Mouse (Mus musculus) common myeloid progenitor, adult 5-6 weeks (primary cell): Measurements from ENCODE around the gene Pttg1. TPM values are rescaled to one million over a fixed set of nuclear protein-coding genes. Genes with fewer than 3 reads are reported as not detected.

ENCODE experiments used
- ATAC-seq: replicated peaks from 2 replicates; pipeline ENCODE4 v1.8.0; 2016; ENCODE audit warnings: low read depth, mild to moderate bottlenecking, moderate TSS enrichment, inconsistent platforms; ENCODE audit not compliant: poor library complexity, severe bottlenecking
- total RNA-seq: library from RNA; stranded (forward); fragments of 200-1000, 187-1606 nt; gene quantifications from 2 replicates; pipeline ENCODE4 v1.2.3, GENCODE M21; 2017

Pttg1 gene
- 35.1 and 48.4 TPM in 2 replicates for total RNA-seq

DNA sequence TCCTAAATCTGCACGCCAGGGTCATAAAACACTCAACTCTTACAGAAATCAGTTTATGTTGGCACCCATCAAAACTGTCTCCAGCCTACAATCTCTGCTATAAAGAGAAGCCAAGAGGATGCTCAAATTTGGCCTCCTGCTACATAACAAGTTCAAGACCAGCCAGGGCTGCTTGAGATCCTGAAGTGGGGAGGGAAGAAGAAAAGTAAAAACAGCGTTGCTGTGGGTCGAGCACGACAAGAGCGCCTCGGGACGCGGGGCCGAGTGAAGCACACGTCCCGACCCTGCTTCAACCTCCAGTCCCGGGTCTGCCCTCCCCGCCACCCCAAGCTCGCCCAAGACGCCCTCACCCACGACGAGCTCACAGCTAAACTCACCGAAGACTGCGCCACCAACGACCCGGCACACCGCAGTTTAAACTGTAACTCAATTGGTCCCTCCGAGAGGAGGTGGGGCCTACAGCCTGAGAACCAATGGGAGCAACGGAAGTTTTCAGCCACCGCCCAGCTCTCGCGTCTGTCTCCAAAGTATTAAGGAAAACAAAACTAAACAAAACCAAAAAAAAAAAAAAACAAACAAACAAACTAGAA, at the start of gene Pttg1:
Gene Pttg1, minus strand, starts transcription at position 428 of the 590 bp plus-strand sequence.
- peak; percentile 100 for ATAC-seq

GRCm38 (mm10) chr11:43474225-43474774, 48.2 kb upstream of the Pttg1 start, which contains the start of gene C1qtnf2:
TSS of gene C1qtnf2 (plus strand) at chr11:43474276.
- peak; percentile 98 for ATAC-seq

DNA sequence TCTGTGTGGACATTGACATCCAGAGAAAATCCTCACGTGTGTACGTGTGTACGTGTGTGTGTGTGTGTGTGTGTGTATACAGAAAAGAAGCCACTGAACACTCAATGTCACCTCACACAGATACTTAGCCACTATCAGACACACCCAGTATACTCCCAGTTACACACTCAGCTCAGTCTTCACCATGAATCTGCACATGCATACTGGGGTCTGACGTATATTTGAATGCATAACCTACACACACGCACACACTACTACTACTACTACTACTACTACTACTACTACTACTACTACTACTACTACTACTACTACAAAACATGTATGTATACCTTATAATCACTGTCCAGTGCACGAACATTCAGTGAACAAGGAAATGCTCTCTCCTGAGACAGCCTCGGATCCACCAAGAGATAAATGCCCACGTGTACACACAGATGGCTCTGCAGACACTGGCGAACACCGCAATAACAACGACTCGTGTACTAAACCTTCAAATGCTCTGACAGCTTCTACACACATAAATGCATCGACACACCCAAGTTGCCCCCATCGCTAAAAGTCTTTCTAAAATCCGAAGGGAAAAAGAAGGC, 47.7 kb upstream of the Pttg1 start:
- ATAC-seq, result no peak

GRCm38 (mm10) chr11:43473115-43473514, 47.1 kb upstream of the Pttg1 start:
- ATAC-seq, result no peak

DNA sequence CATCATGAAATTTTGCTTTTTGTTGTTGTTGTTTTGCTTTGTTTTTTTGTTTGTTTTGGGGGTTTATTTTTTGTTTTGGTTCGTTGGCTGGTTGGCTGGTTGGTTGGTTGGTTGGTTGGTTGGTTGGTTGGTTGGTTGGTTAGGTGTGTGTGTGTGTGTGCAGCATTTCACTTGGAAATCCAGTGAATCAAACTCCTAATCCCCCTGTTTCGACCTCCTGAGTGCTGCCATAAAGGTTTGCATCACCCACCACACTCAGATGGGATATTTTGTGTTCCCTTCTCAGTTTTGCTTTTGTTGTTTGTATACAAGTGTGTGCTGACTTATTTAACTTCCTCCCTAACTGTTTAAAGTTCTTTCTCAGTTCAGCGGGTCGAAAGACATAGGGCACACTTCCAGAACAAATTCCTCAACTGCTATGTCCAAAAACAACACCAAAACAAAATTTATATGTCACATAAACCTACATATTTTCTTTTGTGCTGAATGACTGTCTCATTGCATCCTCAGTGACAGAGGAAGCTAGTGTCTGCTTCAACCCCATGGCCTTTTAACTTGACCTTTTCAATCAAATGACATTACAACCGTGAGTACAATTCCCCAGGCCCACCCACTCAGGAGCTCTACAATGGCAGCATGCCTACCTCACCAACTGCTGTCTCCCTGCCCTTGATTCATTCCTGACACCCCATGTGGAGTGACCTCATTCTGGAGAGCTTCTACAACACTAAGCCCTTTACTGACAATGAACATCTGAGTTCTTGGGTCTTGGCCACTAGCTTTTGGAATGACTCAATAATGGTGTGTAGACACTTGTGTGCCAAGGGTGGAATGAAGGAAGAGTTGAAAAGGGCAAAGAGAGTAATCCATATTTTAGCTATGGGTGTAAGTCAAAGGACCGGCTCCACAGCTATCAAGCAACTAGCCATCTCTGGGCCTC, 45.1 kb upstream of the Pttg1 start:
- no peak for ATAC-seq

GRCm38 (mm10) chr11:43470118-43470517, 44.1 kb upstream of the Pttg1 start:
- ATAC-seq, result no peak

GRCm38 (mm10) chr11:43463204-43463603, 37.2 kb upstream of the Pttg1 start:
- ATAC-seq, result no peak

DNA sequence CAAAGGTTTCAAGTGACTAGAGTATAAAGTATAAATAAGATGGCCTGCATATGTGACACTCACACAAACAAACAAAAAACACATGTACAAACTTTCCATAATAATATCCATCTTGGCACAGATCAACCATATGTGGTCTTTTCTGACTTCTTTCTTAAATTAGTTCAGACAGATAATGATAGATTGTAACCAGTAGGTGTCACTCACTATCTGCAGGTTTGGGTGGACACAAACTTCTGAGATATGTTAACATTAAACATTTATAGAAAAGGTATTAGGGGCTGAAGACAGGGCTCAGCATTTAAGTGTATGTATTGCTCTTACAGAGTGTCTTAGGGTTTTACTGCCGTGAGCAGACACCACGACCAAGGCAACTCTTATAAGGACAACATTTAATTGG, 26.2 kb upstream of the Pttg1 start:
- 0 out of 2 replicates have a peak, but pooled peaks have one; percentile 18 for ATAC-seq

DNA sequence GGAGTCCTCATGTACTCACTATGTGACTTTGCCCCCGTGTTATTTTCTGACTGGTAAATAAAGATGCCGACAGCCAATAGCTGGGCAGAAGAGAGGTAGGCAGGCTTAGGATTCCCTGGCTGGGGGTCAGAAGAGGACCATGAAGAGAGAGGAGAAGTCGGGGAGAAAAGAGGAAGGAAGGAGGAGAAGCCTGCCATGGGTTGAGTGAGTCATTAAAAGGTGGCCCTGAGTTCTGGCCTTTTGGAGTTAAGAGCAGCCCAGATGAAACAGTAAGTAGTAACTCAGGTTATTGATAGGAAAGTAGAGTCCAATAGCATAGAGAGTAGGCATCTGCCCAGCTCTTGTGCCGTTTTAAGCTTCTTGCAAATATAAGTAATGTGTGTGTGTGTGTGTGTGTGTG, 25.3 kb upstream of the Pttg1 start:
- ATAC-seq, result peak; percentile 89

- no peak for ATAC-seq
These were observed 23.9 kb upstream of the Pttg1 start for GRCm38 (mm10) chr11:43449916-43450315.

DNA sequence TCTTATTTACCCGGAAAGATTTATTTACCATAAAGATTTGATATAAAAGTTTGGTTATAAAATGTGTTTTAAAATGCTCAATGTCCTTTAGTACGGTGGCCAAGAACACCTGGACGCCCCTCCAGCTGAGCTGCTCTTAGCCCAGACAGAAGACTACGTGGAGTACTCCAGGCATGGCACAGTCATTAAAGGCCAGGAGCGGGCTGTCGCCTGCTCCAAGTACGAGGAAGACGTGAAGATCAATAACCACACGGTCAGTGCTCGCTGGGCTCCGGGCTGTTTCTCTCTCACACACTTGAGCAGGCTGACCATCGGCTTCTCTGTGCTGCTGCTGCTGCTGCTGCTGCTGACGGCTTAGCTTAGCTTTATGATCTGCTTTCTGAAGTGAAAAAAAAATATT, 17.1 kb upstream of the Pttg1 start:
- ATAC-seq, result no peak

GRCm38 (mm10) chr11:43441121-43441520, 15.1 kb upstream of the Pttg1 start:
- ATAC-seq, result no peak

- ATAC-seq, result peak; percentile 60
These were observed 8.0 kb upstream of the Pttg1 start for GRCm38 (mm10) chr11:43434024-43434407.

GRCm38 (mm10) chr11:43433254-43434023, 7.4 kb upstream of the Pttg1 start, which contains the start of gene Slu7:
TSS of gene Slu7 (plus strand) at chr11:43433744.
- peak; percentile 94 for ATAC-seq

DNA sequence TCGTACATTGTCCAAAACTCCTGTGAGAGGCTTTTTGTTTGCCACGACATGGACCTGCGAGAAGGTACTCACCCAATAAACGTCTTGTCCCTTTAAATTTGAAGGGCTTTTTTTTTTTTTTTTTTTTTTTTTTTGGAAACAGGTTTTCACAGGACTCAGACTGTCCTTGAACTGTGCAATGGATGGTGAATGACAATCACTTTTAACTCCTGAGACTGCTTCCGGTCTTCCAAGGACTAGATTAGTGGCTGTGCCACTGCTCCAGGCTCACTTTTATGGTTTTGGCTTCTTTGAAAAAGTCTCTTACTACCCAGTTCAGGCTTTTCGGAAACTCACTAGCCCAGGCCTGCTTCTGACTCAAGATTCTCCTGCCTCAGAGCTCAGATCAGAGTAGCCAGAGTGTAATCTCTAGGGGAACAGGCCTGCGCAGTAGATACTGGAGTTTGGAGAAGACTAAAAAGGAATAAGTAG, 398 bp upstream of the Pttg1 start:
- ATAC-seq, result peak; percentile 24

- ATAC-seq, result no peak
These were observed 813 bp downstream of the Pttg1 start for GRCm38 (mm10) chr11:43425166-43425709.

DNA sequence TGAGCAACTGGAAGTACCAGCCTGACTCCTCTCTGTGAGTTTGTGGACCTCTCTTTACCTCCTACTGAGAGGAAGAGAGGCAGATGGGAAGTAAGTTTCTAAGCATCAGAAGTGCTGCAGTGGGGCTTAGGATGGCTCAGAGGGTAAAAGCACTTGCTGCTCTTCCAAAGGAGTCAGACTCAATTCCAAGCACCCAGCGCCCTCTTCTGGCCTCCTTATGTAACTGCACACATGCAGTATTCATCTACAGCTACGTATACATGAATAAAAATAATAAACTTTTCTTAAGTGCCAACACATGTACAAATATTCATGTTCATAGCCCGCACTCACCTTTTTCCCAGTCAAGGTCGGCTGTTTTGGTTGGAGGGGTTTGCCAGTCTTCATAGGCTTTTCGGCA, 1.7 kb downstream of the Pttg1 start:
- ATAC-seq, result no peak

GRCm38 (mm10) chr11:43417201-43417600, 8.8 kb downstream of the Pttg1 start:
- no peak for ATAC-seq

- ATAC-seq, result peak; percentile 67
These were observed 13.1 kb downstream of the Pttg1 start for GRCm38 (mm10) chr11:43412771-43413451.
